Mouse (Mus musculus) kidney, postnatal 0 days (tissue): ENCODE results near the gene Eml2. TPM values are rescaled to one million over a fixed set of nuclear protein-coding genes. Genes with fewer than 3 reads are reported as not detected.
A peak's percentile ranks its signal among the peaks of the same experiment; 100 is the strongest.

ENCODE experiments used
- ATAC-seq: fragments of 200-750 bp; cut with Nextera tagmentation; replicated peaks from 2 replicates; pipeline ENCODE4 v1.8.0; 2017; ENCODE audit warnings: low read depth, moderate number of reproducible peaks, moderate TSS enrichment, moderate library complexity; ENCODE audit not compliant: low FRiP score
- DNase-seq: peaks from one replicate; pipeline ENCODE4 v3.0.0-alpha.2; 2016; ENCODE audit warnings: low spot score
- H3K27ac ChIP-seq: fragments of 300-500 bp; sonication (generic); 2 replicates; pipeline ENCODE4 v1.5.1; 2014; ENCODE audit warnings: mild to moderate bottlenecking
- H3K27me3 ChIP-seq: fragments of 300-500 bp; sonication (generic); 2 replicates; pipeline ENCODE4 v1.6.1; 2014; ENCODE audit warnings: low read length, mixed read lengths; ENCODE audit not compliant: insufficient read depth
- H3K36me3 ChIP-seq: fragments of 300-500 bp; sonication (generic); 2 replicates; pipeline ENCODE4 v1.6.1; 2014; ENCODE audit warnings: low read length, mixed read lengths; ENCODE audit not compliant: insufficient read depth
- H3K4me1 ChIP-seq: fragments of 300-500 bp; sonication (generic); replicated peaks from 2 replicates; pipeline ENCODE4 v1.6.1; 2014; ENCODE audit warnings: antibody characterized with exemption, low read length, mixed read lengths; ENCODE audit not compliant: insufficient read depth
- H3K4me2 ChIP-seq: fragments of 300-500 bp; sonication (generic); 2 replicates; pipeline ENCODE4 v1.6.1; 2014; ENCODE audit warnings: mild to moderate bottlenecking, low read length, moderate library complexity, mixed read lengths
- H3K4me3 ChIP-seq: fragments of 300-500 bp; sonication (generic); replicated peaks from 2 replicates; pipeline ENCODE4 v1.5.1; 2014; ENCODE audit warnings: low read depth, low read length
- H3K9ac ChIP-seq: fragments of 300-500 bp; sonication (generic); 2 replicates; pipeline ENCODE4 v1.6.1; 2014; ENCODE audit warnings: low read depth, low read length
- H3K9me3 ChIP-seq: fragments of 300-500 bp; sonication (generic); replicated peaks from 2 replicates; pipeline ENCODE4 v1.6.1; 2016; ENCODE audit warnings: low read length, inconsistent platforms, mixed read lengths
- CTCF ChIP-seq: IDR thresholded peaks from 2 replicates; pipeline ENCODE4 v1.5.1; 2016; ENCODE audit warnings: antibody characterized with exemption, low read depth, mild to moderate bottlenecking, moderate library complexity
- WGBS: fragments of 180-500 bp; shearing (Covaris S2); extraction: QIAGEN DNeasy Blood & Tissue Kit; methylation state at CpG from one replicate; pipeline ENCODE4 v1.1.7; 2014; 5-methylcytosine and 5-hydroxymethylcytosine counted together
- microRNA counts: library from miRNA; unstranded; fragments of <30 nt; microRNA quantifications from one replicate; lab custom pipeline; 2015
- microRNA-seq: library from miRNA; unstranded; fragments of <30 nt; microRNA quantifications from one replicate; pipeline ENCODE4, GENCODE M21; 2016
- polyA plus RNA-seq: library from polyadenylated mRNA; unstranded; fragments of >200 nt; fragmentation: Nextera tagmentation; extraction: Ambion mirVana; gene quantifications from 2 replicates; pipeline ENCODE4 v1.2.1, GENCODE M21; 2015

Gene Eml2
- polyA plus RNA-seq, 1 experiment from 2014 or later: 10.6 TPM

DNA sequence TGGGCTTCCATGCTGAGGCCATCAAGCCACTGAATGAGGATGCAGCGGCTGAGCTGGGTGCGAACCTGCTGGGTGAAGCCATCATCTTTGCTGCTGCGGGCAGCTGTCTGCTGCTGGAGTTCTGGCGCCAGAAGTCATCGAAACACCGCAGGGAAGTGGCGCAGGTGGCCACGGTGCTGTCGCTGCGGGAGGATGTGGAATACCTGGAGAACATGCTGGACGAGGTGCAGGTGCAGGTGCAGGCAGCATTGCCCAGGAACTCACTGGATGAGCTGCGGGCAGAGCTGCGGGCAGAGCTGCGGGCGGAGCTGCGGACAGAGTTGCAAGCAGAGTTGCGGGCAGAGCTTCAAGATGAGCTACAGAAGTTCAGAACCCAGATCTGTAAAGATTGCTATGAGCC lies 79.2 kb downstream of the Eml2 start:
- H3K27me3 ChIP-seq: no peaks in the 10 kb centered on the region
- no peak for TF ChIP-seq CTCF
- no peaks in the 10 kb centered on the region for H3K4me1 ChIP-seq
- H3K36me3 ChIP-seq: peaks cover 42% of the 10 kb centered on the region
- no peak overlapping the region for H3K27ac ChIP-seq
- no peak for DNase-seq
- H3K4me3 ChIP-seq: no peak overlapping the region
- H3K9ac ChIP-seq: no peak overlapping the region
- no peaks in the 10 kb centered on the region for H3K9me3 ChIP-seq
- 91% methylated on average over 17 of the region's 17 CpGs for WGBS
- ATAC-seq: no peak
- no peak overlapping the region for H3K4me2 ChIP-seq

MicroRNAs within 50 kb of the gene (microRNA counts, 519-probe panel; counts per million panel counts)
- 330 counts per million, percentile 68 among the panel's probes with 10 or more counts for microRNA mmu-miR-330 (lab: Ali Mortazavi, UCI)

Small RNAs within 50 kb of the gene (microRNA-seq; reads per million reads assigned to microRNA genes)
- 192 reads per million, percentile 59 among the genes with 10 or more reads in this experiment for gene Mir330

Other genes starting within 250 kb of the Eml2 start
- 0.09 TPM in 1 of 2 replicates, not detected in the other for gene Nanos2, start 189.0 kb upstream of the Eml2 start, polyA plus RNA-seq
- 3.3 and 3.6 TPM in 2 replicates for gene Mypop, start 185.2 kb upstream of the Eml2 start, polyA plus RNA-seq
- 15.2 and 17.3 TPM in 2 replicates for gene Irf2bp1, start 172.4 kb upstream of the Eml2 start, polyA plus RNA-seq
- 0.53 and 0.57 TPM in 2 replicates for gene Foxa3, start 152.9 kb upstream of the Eml2 start, polyA plus RNA-seq
- 16.6 and 17.6 TPM in 2 replicates for gene Sympk, start 152.0 kb upstream of the Eml2 start, polyA plus RNA-seq
- not detected in 2 replicates for gene Rsph6a, start 121.7 kb upstream of the Eml2 start, polyA plus RNA-seq
- gene Dmwd, start 100.2 kb upstream of the Eml2 start, polyA plus RNA-seq: 12.2 and 16.9 TPM in 2 replicates
- gene Dmpk, start 92.6 kb upstream of the Eml2 start, polyA plus RNA-seq: 9.4 and 11.6 TPM in 2 replicates
- gene Six5, start 81.8 kb upstream of the Eml2 start, polyA plus RNA-seq: 7.6 and 7.9 TPM in 2 replicates
- 2.0 TPM in 2 replicates for gene Gm4969, start 58.1 kb upstream of the Eml2 start, polyA plus RNA-seq
- gene Fbxo46, start 56.6 kb upstream of the Eml2 start, polyA plus RNA-seq: 12.1 and 13.0 TPM in 2 replicates
- gene Qpctl, start 27.1 kb upstream of the Eml2 start, polyA plus RNA-seq: 13.3 and 15.4 TPM in 2 replicates
- gene Snrpd2, start 26.7 kb upstream of the Eml2 start, polyA plus RNA-seq: 119 and 127 TPM in 2 replicates
- gene Gipr, start 10.3 kb upstream of the Eml2 start, polyA plus RNA-seq: 0.08 and 0.09 TPM in 2 replicates
- gene Gpr4, start 36.1 kb downstream of the Eml2 start, polyA plus RNA-seq: 5.1 and 5.2 TPM in 2 replicates
- gene Opa3, start 51.9 kb downstream of the Eml2 start, polyA plus RNA-seq: 30.4 and 30.5 TPM in 2 replicates
- gene Vasp, start 95.4 kb downstream of the Eml2 start, polyA plus RNA-seq: 89.4 and 94.4 TPM in 2 replicates
- gene Ppm1n, start 103.6 kb downstream of the Eml2 start, polyA plus RNA-seq: 0.18 TPM in 1 of 2 replicates, not detected in the other
- 7.3 and 7.4 TPM in 2 replicates for gene Rtn2, start 106.2 kb downstream of the Eml2 start, polyA plus RNA-seq
- 0.11 TPM in 2 replicates for gene Fosb, start 133.6 kb downstream of the Eml2 start, polyA plus RNA-seq
- 68.4 and 68.8 TPM in 2 replicates for gene Ercc1, start 168.4 kb downstream of the Eml2 start, polyA plus RNA-seq
- gene Cd3eap, start 183.1 kb downstream of the Eml2 start, polyA plus RNA-seq: 16.7 and 17.7 TPM in 2 replicates
- gene Ppp1r13l, start 183.3 kb downstream of the Eml2 start, polyA plus RNA-seq: 3.0 and 4.0 TPM in 2 replicates
- 11.0 and 11.5 TPM in 2 replicates for gene Ercc2, start 205.6 kb downstream of the Eml2 start, polyA plus RNA-seq
- gene Klc3, start 227.7 kb downstream of the Eml2 start, polyA plus RNA-seq: 6.7 and 8.2 TPM in 2 replicates
- gene Ckm, start 228.4 kb downstream of the Eml2 start, polyA plus RNA-seq: 1.0 and 1.2 TPM in 2 replicates